Mouse (Mus musculus): ENCODE results near the gene Slc17a4.

GRCm38 (mm10) chr13:23867405-23867804 is 47.4 kb downstream of the Slc17a4 start, which contains the start of gene Slc17a1:
- TF ChIP-seq CTCF (IDR thresholded peaks at IDR 0.05; ENCODE audit: extremely low read depth, insufficient read depth, low read length) (no peak), POLR2A (IDR thresholded peaks at IDR 0.05; ENCODE audit: extremely low read depth, insufficient read depth, low read length) (no peak)
